Mouse (Mus musculus) WW6 (cell line): ENCODE measurements at regions not wholly inside any gene's neighbourhood (a gene's known extent, or its start where the extent isn't known, plus 50 kb on each side); places are given as distances from the start of the nearest gene placed in this dataset.

Experiments used
- DNase-seq: peaks from one replicate; pipeline ENCODE4 v3.0.0-alpha.2; 2013; ENCODE audit warnings: low read depth, low spot score

DNA sequence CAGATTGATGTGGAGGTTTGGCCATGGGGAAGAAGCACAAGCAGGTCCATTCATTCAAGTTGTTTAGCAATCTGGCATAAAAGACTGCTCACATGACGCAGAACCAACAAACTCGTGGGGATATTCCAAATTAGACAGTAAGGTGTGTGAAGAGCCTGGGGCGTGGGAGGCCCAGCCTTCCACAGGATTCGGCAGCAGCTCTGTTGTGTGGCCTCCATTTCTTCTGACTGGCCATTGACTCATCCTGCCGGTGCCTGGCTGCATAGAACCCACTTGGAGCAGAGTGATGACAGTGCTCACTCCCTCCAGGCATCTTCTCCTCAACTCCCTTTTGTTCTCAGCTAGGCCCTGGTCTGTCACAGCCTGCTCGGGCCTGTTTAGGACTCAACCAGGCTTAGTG, 91.6 kb upstream of the Irf2bp2 start:
- DNase-seq = no peak

DNA sequence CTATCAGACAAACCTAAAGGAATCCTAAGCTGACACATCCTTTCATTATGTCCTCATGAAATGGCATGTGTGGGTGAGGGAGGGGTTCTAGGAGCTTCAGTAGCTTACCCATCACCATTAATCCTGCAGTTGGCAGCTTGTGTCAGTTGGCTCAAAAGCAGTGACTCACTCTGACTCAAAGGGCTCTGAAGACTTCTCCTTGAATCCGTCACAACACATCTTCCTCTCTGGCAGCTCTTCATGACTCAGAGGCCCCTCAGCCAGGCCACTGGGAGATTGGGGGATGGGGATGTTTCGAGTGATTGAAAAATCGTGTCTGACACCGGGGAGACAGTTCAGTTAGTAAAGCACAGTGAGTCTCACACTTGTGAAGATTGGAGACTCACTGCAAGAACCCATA, 90.2 kb upstream of the Irf2bp2 start:
- DNase-seq = no peak

DNA sequence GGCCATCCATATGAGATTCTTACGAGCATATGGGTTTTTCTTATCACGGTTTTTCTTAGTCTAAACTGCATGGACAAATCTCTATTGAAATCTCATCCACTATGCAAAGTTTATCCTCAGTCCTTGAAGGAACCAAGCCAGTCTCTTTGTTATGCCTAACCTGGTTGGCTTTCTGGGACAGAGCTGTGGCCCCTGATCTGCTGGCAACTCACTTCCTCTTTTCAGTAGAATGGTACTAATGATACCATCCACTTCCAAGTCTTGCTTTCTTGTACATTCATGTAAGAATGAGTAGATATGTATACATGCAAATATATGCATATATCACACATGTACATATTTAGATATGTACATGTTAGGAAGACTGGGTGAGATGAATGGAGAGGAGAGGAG, 89.8 kb upstream of the Irf2bp2 start:
- DNase-seq = no peak

DNA sequence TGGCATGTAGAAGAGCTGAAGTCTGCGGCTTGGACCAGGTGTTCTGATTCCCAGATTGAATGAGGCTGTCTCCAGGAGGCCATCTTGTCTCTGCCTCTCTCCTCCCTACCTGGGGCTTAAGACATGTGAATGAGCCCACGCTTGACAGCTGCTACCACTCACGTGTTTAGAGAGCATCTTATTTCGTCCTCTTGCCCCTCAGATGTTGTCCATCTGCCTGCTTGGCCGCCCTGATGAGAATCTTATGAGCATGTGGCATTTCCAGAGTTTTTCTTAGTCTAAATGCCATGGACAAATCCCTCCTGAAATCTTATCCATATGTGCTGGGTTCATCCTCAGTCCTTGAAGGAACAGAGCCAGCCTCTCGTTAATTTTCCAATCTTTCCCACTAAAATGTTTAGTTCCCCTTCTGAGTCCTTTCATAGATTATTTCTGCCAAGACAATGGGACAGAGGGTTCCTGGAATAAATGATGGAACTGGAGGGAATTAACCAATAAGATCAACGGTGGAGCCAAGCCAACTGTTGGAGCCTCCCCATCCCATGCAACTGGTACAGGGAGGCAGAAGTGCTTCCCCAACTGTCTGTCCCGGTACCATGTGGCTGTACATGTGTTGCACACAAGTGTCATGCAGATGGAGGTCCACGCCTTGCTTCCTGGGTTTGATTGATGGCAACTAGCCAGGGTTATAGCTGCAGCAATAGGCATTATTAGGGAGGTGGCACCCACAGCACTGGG, 89.2 kb upstream of the Irf2bp2 start:
- DNase-seq = no peak

DNA sequence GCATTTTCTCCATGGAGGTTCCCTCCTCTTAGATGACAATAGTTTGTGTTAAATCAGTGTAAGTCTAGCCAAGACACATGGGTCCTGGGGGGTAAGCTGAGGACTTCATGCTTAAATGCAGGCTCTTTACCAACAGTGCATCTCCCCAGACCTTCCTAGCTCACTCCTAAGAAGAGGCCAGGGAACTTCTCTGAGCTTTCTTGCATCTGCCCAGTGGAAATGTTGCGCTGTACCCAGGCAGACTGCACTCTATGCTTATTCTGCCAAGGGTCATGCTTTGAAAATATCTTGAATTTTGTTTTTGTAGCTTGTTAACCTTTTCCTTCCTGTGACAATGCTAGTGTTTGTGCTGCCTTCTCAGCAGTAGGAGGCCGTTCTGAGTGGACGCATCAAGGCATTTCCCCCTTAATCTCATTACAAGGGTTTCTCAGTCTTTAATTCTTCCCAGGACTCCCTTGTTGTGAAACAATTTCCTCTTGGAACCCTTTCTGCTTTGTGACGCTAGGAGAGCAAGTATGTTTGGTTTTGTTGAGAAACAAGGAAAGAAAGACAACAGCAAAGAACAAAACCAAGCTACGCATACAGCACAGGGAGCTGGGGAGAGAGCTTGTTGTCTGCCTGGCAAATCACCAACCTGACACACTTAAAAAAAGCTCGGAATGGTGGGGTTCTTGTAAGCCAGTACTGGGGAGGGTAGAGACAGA, 88.3 kb upstream of the Irf2bp2 start:
- no peak for DNase-seq

DNA sequence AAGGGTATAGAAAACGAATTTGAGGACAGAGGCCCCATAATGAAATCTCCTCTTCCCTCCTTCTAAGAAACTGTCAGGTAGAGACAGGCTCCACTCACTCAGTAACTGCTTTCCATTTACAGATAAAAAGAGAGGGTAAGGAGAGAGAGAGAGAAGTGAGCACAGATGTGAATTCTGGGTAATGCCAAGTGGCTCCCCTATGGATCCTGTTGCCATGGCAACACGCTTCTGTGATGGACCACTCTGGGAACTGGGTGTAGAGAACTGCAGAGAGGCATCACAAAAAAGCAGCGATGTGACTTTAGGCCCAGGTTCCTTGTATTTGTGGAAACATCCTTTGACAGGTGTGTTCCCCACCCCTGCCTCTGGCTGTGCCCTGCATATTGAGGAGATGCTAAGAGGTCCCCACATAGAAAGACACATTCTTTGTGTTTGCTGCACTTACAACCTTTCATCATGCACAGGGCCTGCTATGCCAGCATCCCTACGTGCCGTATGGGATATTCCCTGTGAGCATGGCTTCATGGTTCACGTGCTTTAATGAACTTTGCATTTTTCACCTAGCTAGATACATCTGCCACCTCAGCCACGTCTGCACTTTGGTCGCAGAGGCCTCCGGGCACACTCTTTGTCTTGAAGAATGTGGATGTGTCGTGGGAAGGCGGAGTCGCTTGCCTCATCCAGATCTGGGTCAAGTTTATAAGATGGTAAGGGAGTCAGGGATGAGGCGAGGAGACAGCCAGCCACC, 84.4 kb upstream of the Irf2bp2 start:
- no peak for DNase-seq

DNA sequence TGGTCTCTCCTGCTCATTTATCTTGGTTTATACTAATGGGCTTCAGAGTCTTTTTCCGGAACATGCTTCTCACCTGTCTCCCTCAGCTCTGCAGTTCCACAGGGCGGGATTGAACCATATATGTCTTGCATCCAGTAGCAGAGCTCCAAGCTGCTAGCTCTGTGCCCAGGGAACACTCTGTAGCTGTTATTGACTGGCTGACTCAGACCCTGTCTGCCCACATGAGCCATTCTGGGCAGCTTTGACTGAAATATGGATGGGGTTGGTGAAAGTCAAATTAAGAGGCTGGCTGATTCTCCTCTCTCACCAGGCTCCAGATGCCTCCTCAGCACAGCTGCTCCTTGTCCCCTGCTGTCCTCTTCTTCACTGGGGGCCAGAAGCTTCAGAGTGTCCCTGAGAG, 81.4 kb upstream of the Irf2bp2 start:
- no peak for DNase-seq

DNA sequence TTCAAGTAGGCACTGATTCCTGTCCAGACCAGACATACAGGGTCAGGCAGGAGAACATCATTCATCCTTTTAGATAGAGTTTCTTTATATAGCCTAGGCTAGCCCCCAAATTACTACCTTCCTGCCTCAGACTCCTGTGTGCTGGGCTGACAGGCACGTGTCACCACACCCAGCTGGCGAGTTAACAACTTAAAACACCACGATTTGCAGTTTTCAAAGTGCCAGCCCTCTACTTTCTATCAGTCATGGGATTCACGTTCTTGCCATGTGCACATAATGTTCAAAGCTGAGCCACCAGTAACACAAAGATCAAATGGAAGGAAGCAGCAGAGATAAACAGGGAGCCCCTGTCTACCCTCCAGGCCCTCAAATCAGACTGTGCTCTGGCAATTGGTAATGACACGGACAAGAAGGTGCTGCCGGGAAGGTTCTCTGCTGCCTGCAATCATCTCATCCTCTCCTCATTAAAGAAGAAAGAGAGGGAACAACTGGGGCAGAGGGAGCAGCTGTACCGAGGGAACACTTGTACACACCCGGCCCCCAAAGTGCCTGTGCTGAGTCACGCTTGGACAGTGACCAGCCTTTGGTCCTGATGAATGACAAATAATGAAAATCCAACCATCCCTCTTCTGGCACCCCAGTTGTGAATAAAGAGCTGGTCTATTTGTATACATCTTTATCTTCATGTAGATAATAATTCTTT, 79.4 kb upstream of the Irf2bp2 start:
- no peak for DNase-seq

DNA sequence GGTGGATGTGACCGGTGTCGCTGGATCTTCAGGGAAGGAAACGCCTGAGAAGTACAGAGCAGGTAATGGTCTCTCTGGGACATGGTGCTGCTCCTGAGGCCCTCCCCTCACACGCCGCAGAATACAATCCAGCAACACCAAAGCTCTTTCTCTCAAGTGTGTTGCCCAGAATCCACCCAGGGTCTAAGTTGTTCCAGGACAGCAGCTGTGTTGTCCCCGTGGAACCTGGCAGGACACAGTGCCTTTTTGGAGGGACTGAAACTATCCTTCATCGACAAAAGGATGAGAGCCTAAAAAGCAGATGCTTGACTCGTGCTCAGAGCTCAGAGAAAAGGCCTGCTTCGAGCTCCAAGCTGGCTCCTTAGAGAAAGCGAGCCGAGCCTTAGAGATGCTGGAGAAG, 77.8 kb upstream of the Irf2bp2 start:
- no peak for DNase-seq

DNA sequence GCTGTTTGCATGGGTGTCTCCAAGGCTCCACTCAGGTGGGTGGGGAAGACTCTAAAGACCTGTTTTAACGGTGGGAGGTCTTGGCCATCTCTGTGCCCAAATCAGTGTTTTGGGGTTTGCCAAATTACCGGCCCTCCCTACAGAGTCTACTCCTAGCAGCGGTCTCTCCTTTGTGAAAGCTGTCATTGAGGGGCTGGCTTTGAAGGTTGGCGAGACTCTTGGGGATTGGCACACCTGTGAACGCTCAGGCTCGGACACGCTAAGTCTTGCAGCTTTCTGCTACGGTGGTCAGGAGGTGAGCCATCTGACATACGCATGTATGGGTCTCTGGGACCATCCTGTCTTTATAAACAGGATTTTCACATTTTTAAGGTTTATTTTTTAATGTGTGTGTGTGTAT, 76.1 kb upstream of the Irf2bp2 start:
- no peak for DNase-seq

DNA sequence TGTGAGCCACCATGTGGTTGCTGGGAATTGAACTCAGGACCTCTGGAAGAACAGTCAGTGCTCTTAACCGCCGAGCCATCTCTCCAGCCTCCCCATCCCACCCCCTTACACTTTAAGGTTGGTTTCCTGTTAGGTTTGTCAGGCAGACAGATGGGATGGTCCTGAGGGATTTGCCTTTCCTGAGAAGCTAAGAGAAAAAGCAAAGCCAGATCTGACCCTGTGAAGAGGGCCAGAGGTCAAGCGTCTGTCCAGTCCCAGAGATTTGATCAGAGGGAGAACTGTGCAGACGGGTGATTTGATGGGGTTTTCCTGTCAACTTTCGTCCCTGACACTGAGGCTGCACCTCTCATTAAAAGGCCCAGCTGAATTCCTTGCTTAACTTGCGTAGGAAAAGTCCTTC, 75.4 kb upstream of the Irf2bp2 start:
- DNase-seq = no peak

DNA sequence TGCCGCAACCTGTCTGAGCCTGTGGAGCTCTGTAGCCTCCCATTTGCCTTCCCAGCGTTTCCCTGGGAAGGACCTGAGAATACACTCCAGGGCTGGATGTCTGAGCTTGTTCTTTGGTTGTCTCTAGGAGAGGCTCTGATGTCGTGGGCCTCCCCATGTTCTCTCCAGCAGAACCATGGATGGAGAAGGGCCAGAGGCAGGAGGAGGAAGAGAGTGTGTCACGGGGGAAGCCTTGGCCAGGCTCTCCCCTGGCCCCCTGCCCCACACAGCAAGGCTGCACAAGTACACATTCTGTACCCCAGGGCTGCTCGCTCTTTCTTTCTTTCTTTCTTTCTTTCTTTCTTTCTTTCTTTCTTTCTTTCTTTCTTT, 74.9 kb upstream of the Irf2bp2 start:
- DNase-seq = no peak

DNA sequence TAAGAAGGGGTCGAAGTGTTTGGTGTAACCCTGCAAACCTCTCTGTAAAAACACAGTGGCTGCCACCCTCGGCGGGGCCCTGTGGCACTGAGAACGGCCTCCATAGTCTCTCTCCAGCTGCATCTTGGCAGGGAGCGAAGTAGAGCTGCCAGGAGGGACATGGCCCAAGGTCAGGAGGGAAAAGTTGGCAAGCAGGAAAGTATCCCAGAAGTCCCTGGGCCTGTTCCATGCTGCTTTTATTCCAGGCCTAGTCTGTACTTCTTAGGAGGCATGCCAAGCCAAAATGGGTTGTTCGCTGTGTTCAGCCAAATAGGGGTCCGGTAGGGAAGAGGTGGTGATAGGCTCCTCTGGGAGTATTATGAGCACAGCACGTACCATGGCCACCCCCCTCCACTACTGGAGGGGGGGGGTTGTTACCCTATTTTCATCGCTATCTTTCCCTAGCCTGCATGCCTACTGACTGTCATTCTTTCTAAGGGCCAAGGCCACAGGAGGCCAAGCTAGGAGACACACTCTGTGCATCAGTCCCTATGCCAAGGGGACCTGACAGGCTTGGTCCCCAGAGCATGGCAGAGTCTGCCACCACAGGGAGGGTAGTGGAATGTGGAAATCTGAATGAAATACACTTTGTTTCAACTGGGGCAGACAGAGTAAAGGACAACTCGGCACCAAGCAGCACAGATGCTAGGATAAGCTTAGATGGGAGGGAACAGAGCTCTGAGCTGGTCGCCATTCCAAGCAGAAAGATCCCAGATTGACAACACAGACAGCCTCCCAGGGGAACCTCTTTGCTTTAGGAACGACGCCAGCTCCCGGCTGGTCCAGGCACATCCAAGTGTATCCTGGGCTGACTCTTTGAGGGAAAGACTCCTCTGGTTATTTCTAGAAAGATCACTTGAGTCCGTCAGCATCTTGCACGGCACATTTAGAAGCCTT, 74.2 kb upstream of the Irf2bp2 start:
- DNase-seq = no peak

DNA sequence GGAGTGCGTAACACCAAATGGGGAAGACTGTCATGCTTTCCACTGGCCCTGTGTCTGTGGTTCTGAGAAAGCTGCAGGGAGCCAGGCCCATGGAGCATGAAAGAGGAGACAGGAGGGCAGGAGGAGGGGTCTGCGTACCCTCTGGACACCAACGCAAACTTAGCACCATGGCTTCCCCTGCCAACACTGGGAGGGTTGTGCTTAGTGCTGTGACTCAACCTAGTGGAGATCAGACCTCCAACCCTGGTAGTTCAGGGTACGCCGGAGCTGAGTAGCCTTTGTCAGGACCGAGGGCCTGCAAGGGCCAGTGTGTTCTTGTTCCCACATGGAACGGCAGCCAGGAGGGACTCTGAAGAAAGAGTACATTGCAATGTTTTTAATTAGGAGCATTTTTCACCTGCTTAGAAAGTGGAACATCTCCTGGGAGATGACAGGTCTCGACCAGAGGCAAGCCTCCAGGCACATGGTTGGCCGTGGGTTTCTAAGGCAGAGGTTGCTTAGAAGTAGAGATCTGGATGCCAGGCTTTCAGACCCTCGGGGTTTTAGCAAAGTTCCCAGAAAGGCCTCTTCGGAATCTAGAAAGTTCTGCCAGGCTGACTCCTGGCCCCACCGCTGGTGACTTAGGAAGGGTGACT, 73.4 kb upstream of the Irf2bp2 start:
- no peak for DNase-seq

DNA sequence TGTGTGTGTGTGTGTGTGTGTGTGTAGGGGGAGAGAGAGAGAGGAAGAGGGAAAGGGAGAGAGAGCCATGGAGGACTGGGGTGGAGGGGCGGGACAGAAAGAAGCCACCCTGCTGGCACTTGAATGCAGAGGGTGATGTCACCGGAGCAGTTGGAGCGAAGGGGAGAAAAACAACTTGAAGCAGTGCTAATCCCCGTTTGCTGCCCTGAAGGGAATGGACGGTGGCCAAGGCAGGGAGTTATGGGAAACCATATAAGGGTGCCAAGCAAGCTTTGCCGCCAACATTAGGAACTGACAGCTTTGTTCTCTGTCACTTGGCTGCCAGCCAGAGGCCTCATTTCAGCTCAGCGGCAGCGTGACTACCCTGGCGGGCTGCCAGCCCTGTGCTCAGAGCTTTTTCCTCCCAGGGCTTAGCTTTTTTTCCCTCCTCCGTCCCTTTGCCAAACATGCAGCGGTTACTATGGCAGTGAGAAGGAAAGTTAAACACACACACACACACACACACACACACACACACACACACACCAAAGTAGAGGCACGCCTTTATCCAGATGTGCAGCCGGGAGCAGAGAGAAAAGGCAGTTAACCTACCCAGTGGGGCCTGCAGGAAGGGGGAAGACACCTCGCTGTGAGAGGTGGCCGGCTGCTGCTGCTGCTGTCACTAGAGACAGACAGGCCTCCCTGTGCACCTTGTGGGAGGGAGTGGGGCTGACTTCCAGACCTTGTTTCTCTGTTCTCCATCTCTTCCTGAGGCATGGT, 72.7 kb upstream of the Irf2bp2 start:
- DNase-seq = peak; percentile 13

DNA sequence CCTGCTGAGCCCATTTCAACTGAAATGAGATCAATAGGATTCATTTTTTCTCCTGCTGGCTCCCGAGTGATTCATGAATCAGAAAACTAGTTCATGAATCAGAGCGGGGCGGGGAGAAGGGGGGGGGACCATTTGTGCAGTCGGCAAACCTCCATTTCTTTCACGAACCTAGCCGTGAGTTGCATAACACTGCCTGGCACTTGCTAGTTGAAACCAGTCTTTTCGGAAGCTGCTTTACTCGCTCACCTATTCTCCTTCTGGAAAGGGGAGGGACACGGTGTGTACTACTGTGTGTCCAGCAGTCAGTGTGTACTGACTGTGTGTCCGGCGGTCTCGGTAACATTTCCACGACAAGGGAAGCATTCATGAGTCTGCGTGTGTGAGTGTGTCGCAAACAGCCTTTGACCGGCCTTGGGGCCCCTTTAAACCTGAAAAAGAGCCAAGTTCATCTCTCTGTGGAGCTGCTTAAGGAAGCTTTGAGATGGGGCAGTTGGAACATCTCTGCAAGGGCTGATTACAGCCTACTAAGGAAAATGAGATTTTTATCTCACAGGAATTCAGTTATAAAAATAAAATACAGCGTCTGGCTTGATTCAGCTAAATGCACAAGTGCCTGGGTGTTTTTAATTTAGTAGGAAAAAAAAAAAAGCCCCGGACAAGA, 71.9 kb upstream of the Irf2bp2 start:
- no peak for DNase-seq

DNA sequence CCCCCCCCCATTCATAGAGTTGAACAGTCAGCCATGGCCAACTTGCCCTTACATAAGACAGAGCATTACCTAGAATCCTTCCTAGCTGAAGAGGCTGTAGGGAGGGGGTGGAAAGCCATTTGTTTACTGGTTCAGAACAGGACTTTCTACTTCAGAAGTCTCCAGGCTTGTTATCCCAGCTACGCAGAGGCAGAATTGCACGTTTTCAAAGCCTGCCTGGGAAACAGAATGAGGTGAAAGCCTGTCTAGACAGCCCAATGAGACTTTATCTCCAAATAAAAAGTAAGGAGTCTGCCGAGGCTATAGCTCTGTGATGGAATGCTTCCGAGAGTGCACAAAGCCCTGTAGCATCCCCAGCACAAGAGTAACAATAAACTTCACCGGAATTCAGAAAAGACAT, 71.1 kb upstream of the Irf2bp2 start:
- DNase-seq = no peak

DNA sequence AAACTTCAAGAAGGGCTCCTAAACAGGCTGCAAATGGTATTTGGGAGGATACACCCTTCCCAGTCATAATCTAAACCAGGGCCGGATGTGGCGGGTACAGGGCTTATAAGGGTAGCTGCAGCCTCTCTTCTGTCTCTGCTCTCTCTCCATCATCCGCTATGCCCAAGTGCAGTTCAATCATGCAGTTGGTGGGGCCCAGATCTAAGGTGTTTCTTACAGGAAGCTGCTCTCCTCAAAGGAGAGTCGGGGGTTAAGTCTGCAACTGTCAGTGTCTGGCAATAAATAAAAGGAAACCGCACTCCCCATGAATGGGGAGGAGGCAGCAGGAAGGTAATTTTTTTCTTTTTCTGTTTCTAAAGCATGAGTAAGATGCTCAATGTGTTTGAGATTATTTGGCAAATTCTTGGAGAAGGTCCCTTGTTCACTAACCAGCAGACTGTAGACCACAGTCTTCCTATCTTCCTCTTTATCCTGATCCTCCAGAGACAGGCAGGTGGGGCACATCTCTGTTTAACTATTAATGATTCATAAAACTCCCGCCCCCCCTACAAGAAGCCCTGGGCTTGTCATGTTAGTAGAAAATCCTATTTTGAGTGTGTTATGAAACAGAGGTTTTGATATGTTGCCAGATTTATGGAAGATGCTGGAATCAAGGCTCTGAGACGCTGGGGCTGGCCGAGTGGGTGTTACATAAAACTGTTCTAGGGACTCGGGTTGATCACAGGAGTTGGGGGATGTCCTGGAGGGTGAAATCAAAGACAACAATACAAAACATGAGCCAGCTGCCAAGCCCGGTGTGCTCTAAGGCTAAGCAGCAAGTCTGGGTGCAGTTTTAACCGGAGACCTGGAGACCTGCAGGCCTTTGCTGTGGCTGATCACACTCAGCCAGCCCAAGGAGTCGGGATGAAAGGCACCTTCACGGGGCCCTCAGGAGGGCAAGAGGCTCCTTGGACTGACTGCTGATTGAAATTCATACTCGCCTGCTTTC, 69.3 kb upstream of the Irf2bp2 start:
- DNase-seq = no peak
